8 mouse cellular contexts compared by ENCODE assay signal in genomic region chr12:9029888-9030723, GRCm38 (mm10). TPM values are rescaled to one million over a fixed set of nuclear protein-coding genes. Genes with fewer than 3 reads are reported as not detected.
DNase-seq lines count a peak whose midpoint lies in the region; ATAC-seq and TF ChIP-seq lines count a peak whose summit lies in the region.

Gene Ttc32, plus strand, starts transcription at chr12:9029997.

- peak; percentile 87 for TF ChIP-seq POLR2A in lung, adult 2 months (IDR thresholded peaks at IDR 0.05; ENCODE audit: borderline replicate concordance, extremely low read depth, low read depth, low read length)

- intact Hi-C loops in heart, postnatal 25 days (cut with DNase I): loop anchor here (10.0 kb wide), 1 partner anchor 1365 kb away; the partner anchor contains the start of gene Rdh14

- no peaks in the 10 kb centered on the region for H3K27me3 ChIP-seq in forebrain, embryonic 15.5 days

- H3K4me1 ChIP-seq in forebrain, embryonic 15.5 days: peaks cover 8% of the 10 kb centered on the region
- H3K4me1 ChIP-seq in lung, adult 2 months (ENCODE audit: control insufficient read depth, insufficient read depth, low read length): no peaks in the 10 kb centered on the region

- whole genome bisulfite sequencing in forebrain, embryonic 15.5 days: under 1% methylated on average over 69 of the region's 69 CpGs
- under 1% methylated on average over 69 of the region's 69 CpGs for WGBS in lung, adult 2 months

- 0 out of 2 replicates have a peak, but pooled peaks have one; percentile 24 for TF ChIP-seq CTCF in lung, adult 2 months (IDR thresholded peaks at IDR 0.05; ENCODE audit: insufficient read depth, low read length)

- peak within 1 kb of the TSS; percentile 100 for H3K27ac ChIP-seq in forebrain, embryonic 15.5 days (replicated peaks)

- no peaks in the 10 kb centered on the region for H3K9me3 ChIP-seq in forebrain, embryonic 15.5 days

- DNase-seq in ES-CJ7 (ENCODE audit: low read depth, low spot score): peak; percentile 96
- peak; percentile 93 for DNase-seq in cerebellum, adult 11-12 months
- DNase-seq in heart, postnatal 25 days (ENCODE audit: low spot score): peak; percentile 92
- peak; percentile 90 to 96 for DNase-seq in layer of hippocampus, adult 18-20 months (ENCODE audit: low spot score in 2 of 2)
- peak; percentile 97 for DNase-seq in lung, adult 2 months
- peak; percentile 77 to 85 for DNase-seq in thymus, adult 18-20 months

- peak within 1 kb of the TSS; percentile 72 for H3K4me2 ChIP-seq in forebrain, embryonic 15.5 days (replicated peaks)

- peak within 1 kb of the TSS; percentile 99 for H3K9ac ChIP-seq in forebrain, embryonic 15.5 days (replicated peaks)

- peak within 1 kb of the TSS; percentile 93 for H3K4me3 ChIP-seq in forebrain, embryonic 15.5 days
- H3K4me3 ChIP-seq in lung, adult 2 months (replicated peaks; ENCODE audit: extremely low read depth, low read depth, low read length): peak within 1 kb of the TSS; percentile 99

- H3K36me3 ChIP-seq in forebrain, embryonic 15.5 days: peaks cover 13% of the 10 kb centered on the region; the same call in 1 of the 2 replicates

- peak; percentile 98 for ATAC-seq in forebrain, embryonic 15.5 days (replicated peaks)
- ATAC-seq in neutrophil, adult 5-6 weeks (ENCODE audit: extremely low read depth, insufficient number of reproducible peaks, low FRiP score, poor library complexity, severe bottlenecking): peak; percentile 80

RNA-seq across cellular contexts. Expression of gene Ttc32, which starts in this region (rescaled TPM):
- polyA plus RNA-seq in forebrain, embryonic 15.5 days (2015; fragmentation: Nextera tagmentation; extraction: Ambion mirVana): 11.4 and 13.8 TPM in 2 replicates
- 10 to 100 TPM; 24.5 to 26.1 TPM for total RNA-seq in heart, postnatal 25 days (2021)
- total RNA-seq in layer of hippocampus, adult 18-20 months (2021): 1 to 10 TPM; 3.6 to 5.7 TPM
- 6.5 and 10.5 TPM in 2 replicates for polyA plus RNA-seq in lung, adult 2 months (2012; rRNA removed)
- 11.5 and 19.3 TPM in 2 replicates for total RNA-seq in neutrophil, adult 5-6 weeks (2017)

Comparison
In these comparisons a context has a peak if more than half of its experiments do, and no peak if none do; other contexts are left out.
1. Peak in every context shown above with its lines: DNase-seq, ATAC-seq, H3K4me3 ChIP-seq and H3K27ac ChIP-seq.